Mouse (Mus musculus): Measurements from ENCODE around the gene Pgpep1.

Gene Pgpep1

DNA sequence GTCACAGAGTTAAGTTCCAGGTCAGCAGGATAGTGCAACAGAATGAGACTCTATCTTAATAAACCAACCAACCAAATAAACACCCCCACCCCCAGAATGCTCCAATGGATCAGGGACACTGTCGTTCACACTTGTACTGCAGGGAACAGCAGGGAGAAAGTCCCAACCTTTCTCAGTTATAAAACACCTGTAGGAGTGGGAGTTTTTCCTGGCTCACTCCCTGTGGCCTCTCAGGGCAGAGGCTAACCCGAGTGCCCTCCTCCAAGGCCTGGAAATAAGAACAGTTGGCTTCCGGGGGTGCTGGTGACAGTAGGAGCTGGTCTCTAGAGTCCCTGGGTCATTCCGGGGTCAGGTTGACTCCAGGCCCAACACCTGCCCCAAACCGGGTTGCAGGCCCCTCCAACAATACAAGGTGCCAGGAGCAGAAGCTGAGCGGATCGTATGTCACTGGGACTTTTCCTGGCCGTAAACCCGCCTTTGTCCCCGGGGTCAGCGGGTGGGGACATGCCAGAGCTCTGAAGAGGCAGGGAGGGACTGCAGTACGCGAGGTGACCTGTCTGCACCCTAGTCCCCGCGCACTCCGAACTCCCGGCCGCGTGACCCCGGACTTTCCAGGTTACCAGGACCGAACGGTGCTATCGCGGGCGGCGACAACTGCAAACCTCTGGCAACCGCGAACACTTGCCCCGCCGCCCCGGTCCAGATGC lies 1.1 kb downstream of the Pgpep1 start:
- DNase-seq (ENCODE audit: low read depth, low spot score): no peak

DNA sequence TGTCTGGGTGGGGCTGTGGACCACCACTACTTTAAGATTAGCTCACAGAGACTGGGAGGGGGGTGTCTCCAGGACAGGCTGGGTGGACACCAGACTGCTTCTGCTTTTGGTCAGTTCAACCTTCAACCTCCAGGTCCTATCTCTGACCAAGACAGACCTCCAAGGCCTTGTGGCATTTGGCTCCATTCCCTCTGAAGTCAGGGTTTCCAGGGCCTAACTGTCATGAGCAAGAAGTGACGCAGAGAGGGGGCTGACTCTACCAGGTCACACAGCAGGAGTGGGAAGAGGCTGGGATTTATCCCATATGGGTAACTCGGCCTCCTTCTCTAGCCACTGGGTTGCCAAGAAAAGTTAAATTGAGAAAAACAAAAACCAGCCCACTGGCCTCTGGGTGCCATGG lies 2.4 kb downstream of the Pgpep1 start:
- Histone ChIP-seq H3K36me3 (ENCODE audit: control insufficient read depth, insufficient read depth, low read length, poor library complexity, severe bottlenecking) (no peaks in the 10 kb centered on the region), H3K27me3 (ENCODE audit: control insufficient read depth, insufficient read depth, low read length, poor library complexity, severe bottlenecking) (no peaks in the 10 kb centered on the region)
- no peak for DNase-seq (ENCODE audit: low read depth, low spot score)

More for the DNA sequence above, 1.1 kb downstream of the Pgpep1 start:
- Histone ChIP-seq H3K36me3 (ENCODE audit: control insufficient read depth, insufficient read depth, low read length, poor library complexity, severe bottlenecking) (no peaks in the 10 kb centered on the region), H3K27me3 (ENCODE audit: control insufficient read depth, insufficient read depth, low read length, poor library complexity, severe bottlenecking) (no peaks in the 10 kb centered on the region)

DNA sequence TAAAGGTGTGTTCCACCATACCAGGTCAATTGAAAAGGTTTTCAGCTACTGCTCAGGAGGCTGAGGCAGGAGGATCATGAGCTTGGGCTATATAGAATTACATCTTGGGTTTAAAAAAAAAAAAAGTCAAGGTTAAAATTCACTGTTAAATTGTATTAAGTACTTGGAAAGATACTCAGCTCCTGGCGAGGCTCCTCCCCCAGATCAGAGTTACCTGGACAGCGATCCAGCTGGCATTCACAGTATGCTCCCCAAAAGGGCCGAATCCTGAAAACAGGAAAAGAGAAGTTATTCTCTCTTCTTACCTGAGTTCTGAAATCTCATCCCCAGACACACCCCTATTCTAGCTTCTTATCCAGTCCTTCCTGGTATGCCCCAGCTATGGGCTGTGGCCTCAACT lies 3.0 kb downstream of the Pgpep1 start:
- no peak for DNase-seq (ENCODE audit: low read depth, low spot score)
- Histone ChIP-seq H3K36me3 (ENCODE audit: control insufficient read depth, insufficient read depth, low read length, poor library complexity, severe bottlenecking) (no peaks in the 10 kb centered on the region), H3K27me3 (ENCODE audit: control insufficient read depth, insufficient read depth, low read length, poor library complexity, severe bottlenecking) (no peaks in the 10 kb centered on the region)

DNA sequence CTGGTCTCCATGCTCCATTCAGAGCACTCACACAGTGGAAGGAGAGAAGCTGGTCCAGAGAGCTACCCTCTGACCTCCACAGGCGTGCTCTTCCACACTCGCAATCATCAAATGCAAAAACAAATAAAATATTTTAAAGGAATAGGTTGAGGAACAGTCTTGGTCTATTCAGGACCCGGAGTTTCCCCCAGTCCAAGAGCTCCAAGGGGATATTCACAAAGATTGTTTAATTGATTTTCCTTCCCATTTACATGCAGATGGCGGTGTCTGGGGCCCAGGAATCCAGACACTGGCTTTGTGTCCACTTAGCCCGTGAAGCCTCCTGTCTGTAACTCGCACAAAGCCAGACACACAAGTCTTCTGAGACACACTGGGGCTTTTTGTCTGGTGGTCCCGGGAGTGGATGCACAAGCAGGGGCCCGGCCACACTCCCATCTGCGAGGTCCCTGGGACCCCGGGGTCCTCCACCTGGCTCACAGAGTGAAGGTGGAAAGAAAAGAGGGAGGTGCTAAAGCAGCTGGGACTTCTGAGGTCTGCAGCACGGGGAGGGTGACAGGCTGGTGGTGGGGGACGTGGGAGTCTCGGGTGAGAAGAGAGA lies 3.9 kb downstream of the Pgpep1 start:
- DNase-seq (ENCODE audit: low read depth, low spot score): no peak
- no peaks in the 10 kb centered on the region for H3K27me3 ChIP-seq (ENCODE audit: control insufficient read depth, insufficient read depth, low read length, poor library complexity, severe bottlenecking)

DNA sequence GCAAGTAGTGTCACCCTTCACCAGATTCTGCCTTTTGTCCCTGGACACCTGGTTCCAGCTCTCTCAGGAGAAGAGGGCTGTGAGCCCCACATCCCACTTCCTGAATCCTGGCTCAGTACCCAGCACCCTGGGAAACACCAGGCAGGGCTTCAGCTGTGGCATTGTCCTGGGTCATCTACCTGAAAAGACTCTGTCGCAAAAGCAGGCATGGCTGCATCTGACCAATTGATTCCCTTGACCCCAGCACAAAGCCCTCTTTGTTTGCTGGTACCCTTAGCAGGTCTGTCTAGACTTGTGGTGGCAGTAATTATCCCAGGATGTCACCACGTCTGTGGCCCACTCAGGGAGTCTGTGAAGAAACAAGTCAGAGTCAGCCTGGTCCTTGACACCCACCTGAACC lies 4.7 kb downstream of the Pgpep1 start:
- Histone ChIP-seq H3K36me3 (ENCODE audit: control insufficient read depth, insufficient read depth, low read length, poor library complexity, severe bottlenecking) (no peaks in the 10 kb centered on the region), H3K27me3 (ENCODE audit: control insufficient read depth, insufficient read depth, low read length, poor library complexity, severe bottlenecking) (no peaks in the 10 kb centered on the region)
- DNase-seq (ENCODE audit: low read depth, low spot score): no peak

More for the DNA sequence above, 3.9 kb downstream of the Pgpep1 start:
- H3K36me3 ChIP-seq (ENCODE audit: control insufficient read depth, insufficient read depth, low read length, poor library complexity, severe bottlenecking): no peaks in the 10 kb centered on the region

DNA sequence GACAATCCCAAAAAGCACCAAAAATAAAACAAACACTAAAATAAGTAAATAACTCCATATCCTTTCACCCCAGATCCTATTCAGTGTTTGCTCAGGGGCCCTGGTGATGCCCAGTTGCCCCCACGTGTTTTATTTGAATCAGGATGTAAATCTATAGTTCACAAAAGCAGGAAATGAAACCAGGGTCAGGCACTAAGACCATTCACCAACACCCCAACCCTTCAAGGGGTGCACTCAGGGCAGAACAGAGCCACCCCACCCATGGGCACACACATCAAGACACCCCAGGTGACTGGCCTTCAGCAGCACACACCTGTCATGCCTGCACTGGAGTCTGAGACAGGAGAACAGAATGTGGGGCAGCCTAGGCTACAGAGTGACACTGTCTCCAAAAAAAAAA lies 6.1 kb downstream of the Pgpep1 start:
- no peaks in the 10 kb centered on the region; the same call in 1 of the 2 replicates for H3K36me3 ChIP-seq (ENCODE audit: control insufficient read depth, insufficient read depth, low read length, poor library complexity, severe bottlenecking)
- no peaks in the 10 kb centered on the region for H3K27me3 ChIP-seq (ENCODE audit: control insufficient read depth, insufficient read depth, low read length, poor library complexity, severe bottlenecking)
- DNase-seq (ENCODE audit: low read depth, low spot score): peak; percentile 82

DNA sequence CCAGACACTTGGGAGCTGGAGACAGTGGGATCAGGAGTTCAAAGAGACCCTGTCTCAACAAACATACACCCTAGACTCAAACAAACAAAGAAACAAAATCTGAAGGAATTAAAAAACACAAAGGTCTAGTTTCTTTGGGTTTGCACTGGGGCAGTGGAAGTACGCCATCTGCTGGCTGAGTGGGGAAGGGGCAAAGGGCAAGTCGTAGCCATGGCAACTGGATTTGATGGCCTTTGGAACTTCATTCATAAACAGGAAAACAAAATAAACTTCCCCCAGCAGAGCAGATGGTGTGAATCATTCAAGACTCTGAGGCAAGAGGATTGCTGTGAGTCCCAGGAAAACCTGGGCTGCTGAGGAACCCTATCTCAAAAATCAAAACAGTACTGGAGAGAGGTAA lies 7.0 kb downstream of the Pgpep1 start:
- DNase-seq (ENCODE audit: low read depth, low spot score): peak; percentile 87
- Histone ChIP-seq H3K36me3 (ENCODE audit: control insufficient read depth, insufficient read depth, low read length, poor library complexity, severe bottlenecking) (no peaks in the 10 kb centered on the region; the same call in 1 of the 2 replicates), H3K27me3 (ENCODE audit: control insufficient read depth, insufficient read depth, low read length, poor library complexity, severe bottlenecking) (no peaks in the 10 kb centered on the region)

DNA sequence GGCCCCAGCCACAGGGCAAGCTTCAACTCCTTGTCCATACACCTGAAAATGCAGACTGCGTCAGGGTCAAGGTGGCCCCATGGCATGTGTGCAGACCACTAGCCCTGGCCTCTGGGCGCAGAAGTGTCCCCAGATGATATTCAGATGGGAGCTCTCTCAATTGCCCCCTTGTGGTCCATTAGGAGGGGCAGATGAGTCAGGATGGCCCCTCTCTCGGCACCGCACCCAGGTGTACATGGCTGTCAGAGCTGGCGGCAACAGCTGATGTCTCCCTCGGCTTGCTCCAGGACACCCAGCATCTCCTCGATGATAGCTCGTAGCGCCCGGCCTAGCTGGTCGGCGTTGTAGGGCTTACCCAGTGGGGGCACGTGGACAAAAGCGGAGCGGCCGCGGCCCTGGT lies 9.8 kb downstream of the Pgpep1 start:
- H3K36me3 ChIP-seq (ENCODE audit: control insufficient read depth, insufficient read depth, low read length, poor library complexity, severe bottlenecking): no peaks in the 10 kb centered on the region; the same call in 1 of the 2 replicates
- no peak for DNase-seq (ENCODE audit: low read depth, low spot score)
- no peaks in the 10 kb centered on the region for H3K27me3 ChIP-seq (ENCODE audit: control insufficient read depth, insufficient read depth, low read length, poor library complexity, severe bottlenecking)

DNA sequence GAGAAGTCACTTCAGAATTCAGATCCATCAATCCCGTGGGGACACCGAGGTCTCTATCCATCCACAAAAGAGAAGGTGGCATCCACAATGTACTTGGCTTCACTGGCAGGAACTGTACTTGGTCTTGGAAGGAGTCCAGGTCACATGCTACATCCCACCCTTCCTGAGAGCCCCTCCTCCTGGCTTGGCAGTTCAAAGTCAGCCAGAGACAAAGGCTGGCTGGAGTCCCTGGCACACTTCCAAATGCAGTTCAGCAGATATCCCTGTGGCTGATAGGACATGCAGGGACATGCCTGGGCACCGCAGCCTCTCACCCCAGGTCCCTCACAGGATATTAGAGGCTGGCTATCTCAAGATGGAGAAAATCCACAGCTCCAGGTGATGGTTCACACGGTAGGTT lies 10.9 kb downstream of the Pgpep1 start:
- DNase-seq (ENCODE audit: low read depth, low spot score): no peak
- no peaks in the 10 kb centered on the region for H3K27me3 ChIP-seq (ENCODE audit: control insufficient read depth, insufficient read depth, low read length, poor library complexity, severe bottlenecking)

DNA sequence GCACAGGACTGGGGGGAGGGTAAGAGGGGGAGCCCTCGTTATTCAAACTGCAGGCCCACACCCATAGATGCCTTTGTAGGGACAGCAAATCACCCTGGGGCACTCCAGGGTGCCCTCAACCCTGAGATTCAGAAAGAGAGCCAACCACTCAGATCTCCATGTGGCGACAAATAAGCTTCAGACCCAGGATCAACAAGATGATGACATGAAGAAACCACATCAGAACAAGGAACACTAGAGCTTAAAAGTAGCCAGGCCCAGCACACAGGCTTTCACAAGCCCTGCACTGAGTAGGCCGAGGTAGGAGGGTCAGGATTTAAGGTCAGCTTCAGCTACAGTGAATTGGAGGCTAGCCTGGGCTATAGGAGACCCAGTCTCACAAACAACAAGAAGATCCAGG lies 11.3 kb downstream of the Pgpep1 start:
- DNase-seq (ENCODE audit: low read depth, low spot score): no peak
- Histone ChIP-seq H3K36me3 (ENCODE audit: control insufficient read depth, insufficient read depth, low read length, poor library complexity, severe bottlenecking) (no peaks in the 10 kb centered on the region; the same call in 1 of the 2 replicates), H3K27me3 (ENCODE audit: control insufficient read depth, insufficient read depth, low read length, poor library complexity, severe bottlenecking) (no peaks in the 10 kb centered on the region)

More for the DNA sequence above, 10.9 kb downstream of the Pgpep1 start:
- no peaks in the 10 kb centered on the region; the same call in 1 of the 2 replicates for H3K36me3 ChIP-seq (ENCODE audit: control insufficient read depth, insufficient read depth, low read length, poor library complexity, severe bottlenecking)

DNA sequence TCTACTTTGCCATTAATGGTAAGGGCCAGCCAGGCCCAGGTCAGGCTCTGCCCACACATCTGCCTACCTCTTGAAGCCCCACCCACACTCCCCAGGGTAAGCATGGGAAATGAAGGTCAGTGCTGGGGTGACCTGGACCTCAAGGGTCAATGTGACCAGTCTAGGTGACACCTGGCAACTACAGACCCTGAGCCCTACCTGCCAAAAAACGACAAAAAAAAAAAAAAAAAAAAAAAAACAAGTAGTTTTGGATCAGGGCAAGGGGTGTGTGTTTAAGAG lies 12.1 kb downstream of the Pgpep1 start:
- H3K27me3 ChIP-seq (ENCODE audit: control insufficient read depth, insufficient read depth, low read length, poor library complexity, severe bottlenecking): no peaks in the 10 kb centered on the region
- no peaks in the 10 kb centered on the region; the same call in 1 of the 2 replicates for H3K36me3 ChIP-seq (ENCODE audit: control insufficient read depth, insufficient read depth, low read length, poor library complexity, severe bottlenecking)
- no peak for DNase-seq (ENCODE audit: low read depth, low spot score)

DNA sequence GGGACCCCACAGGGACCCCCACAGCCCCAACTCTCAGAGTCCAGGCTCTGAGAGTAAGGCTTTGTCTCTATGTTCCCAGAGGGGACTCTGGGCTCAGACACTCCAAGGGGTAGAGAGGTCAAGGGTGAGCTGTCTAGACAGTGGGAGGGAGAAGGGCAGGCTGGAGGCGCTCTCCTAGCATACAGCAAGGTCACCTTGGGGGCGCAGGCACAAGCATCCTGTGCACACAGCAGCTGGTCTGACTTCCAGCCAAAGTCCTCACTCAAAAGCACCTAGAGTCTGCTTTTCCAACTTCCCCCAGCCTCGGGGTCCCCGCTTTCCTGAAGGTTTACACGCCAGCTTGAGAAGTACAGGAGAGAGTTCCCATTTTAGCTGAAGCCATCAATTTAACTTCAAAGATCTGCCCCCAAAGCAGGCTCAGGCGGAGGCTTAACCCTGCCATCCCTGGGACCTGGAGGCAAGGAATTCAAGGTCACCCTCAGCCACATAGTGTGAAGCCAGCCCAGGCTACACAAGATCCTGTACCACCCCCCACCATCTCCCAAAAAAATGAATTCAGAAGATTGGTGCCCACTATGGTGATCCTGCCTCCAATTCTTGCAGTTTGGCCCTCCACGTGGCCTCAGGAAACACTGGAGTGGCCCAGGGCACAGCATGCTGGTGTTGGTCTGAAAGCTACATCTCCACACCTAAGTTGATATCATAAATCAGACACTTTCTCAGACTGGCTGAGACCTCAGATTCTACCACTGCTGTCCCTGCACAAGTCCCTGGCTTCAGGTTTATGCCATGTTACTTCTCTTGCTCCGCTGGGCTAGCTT lies 12.6 kb downstream of the Pgpep1 start:
- DNase-seq (ENCODE audit: low read depth, low spot score): no peak
- no peaks in the 10 kb centered on the region; the same call in 1 of the 2 replicates for H3K36me3 ChIP-seq (ENCODE audit: control insufficient read depth, insufficient read depth, low read length, poor library complexity, severe bottlenecking)

DNA sequence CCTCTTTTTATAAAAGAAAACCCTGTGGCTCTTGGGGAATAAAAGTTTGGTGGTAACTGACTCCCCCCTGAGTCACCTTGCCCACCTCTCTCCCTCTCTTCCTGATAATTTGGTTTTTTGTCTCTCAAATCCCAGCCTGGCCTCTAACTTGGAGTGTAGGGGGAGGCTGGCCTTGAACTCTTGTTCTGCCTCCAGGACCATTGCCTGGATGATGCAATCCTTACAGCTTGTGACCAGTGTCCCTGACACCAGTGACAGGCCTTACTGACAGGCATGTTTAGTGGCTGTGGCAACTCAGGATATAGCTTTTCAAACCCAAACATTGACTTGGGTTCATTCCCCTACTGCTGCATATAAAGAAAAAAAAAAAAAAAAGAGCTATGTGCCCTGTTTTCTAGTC lies 13.4 kb downstream of the Pgpep1 start:
- DNase-seq (ENCODE audit: low read depth, low spot score): no peak
- Histone ChIP-seq H3K36me3 (ENCODE audit: control insufficient read depth, insufficient read depth, low read length, poor library complexity, severe bottlenecking) (no peaks in the 10 kb centered on the region; the same call in 1 of the 2 replicates), H3K27me3 (ENCODE audit: control insufficient read depth, insufficient read depth, low read length, poor library complexity, severe bottlenecking) (no peaks in the 10 kb centered on the region)

More for the DNA sequence above, 12.6 kb downstream of the Pgpep1 start:
- H3K27me3 ChIP-seq (ENCODE audit: control insufficient read depth, insufficient read depth, low read length, poor library complexity, severe bottlenecking): no peaks in the 10 kb centered on the region

DNA sequence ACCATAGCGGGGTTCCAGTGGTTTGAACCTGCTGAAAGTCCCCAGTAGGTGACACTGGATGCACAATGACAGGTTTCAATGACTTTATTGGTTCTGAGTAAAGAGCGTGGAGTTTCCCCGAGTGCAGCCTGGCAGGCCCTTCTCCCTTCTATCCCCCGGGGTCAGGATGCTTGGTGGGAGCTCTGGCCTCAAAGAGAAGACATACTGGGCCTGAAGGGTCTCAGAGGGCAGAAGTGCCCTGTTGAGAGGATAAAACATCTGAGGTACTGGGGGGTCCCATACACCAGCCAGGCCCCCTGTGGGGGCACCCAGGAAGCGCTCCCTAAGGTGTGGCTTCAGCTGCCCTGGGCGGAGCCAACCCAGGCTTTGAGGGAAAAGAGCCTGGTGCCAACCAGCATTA lies 13.8 kb downstream of the Pgpep1 start:
- no peaks in the 10 kb centered on the region for H3K27me3 ChIP-seq (ENCODE audit: control insufficient read depth, insufficient read depth, low read length, poor library complexity, severe bottlenecking)
- H3K36me3 ChIP-seq (ENCODE audit: control insufficient read depth, insufficient read depth, low read length, poor library complexity, severe bottlenecking): no peaks in the 10 kb centered on the region; the same call in 1 of the 2 replicates
- DNase-seq (ENCODE audit: low read depth, low spot score): no peak
